Mouse (Mus musculus) urinary bladder, postnatal 36 days (tissue): Measurements from ENCODE around the gene Timm8a1.
"Not testable (repeated sequence)": the region's sequence is repeated elsewhere in the genome, so short reads cannot be mapped to it uniquely, and the experiment has no call there.

Source experiments
- DNase-seq, 2 experiments: peaks; one replicate each; pipeline ENCODE4 v3.0.0; 2022; ENCODE audit warnings: low spot score in 2 of 2, mixed read lengths in 1 of 2

Timm8a1 gene

GRCm38 (mm10) chrX:134541145-134541954 lies at the start of gene Timm8a1:
TSS of gene Timm8a1 (minus strand) at chrX:134541865.
- peak; percentile 36 to 48 for DNase-seq

GRCm38 (mm10) chrX:134589836-134590235 lies 48.2 kb upstream of the Timm8a1 start:
- no peak for DNase-seq

GRCm38 (mm10) chrX:134588997-134589396 lies 47.3 kb upstream of the Timm8a1 start:
- no peak for DNase-seq

- DNase-seq = no peak
These were observed 46.6 kb upstream of the Timm8a1 start for GRCm38 (mm10) chrX:134588261-134588660.

- DNase-seq = no peak
These were observed 44.8 kb upstream of the Timm8a1 start for GRCm38 (mm10) chrX:134586447-134586846.

GRCm38 (mm10) chrX:134585103-134586002 lies 43.7 kb upstream of the Timm8a1 start, which contains the start of gene Rpl36a:
TSS of gene Rpl36a (plus strand) at chrX:134585654.
- peak; percentile 82 to 89 for DNase-seq

- DNase-seq = no peak
These were observed 41.4 kb upstream of the Timm8a1 start, which contains the start of gene Btk for GRCm38 (mm10) chrX:134582888-134583669. TSS of gene Btk (minus strand) at chrX:134583570.

GRCm38 (mm10) chrX:134582270-134582669 lies 40.6 kb upstream of the Timm8a1 start:
- no peak for DNase-seq

- no peak for DNase-seq
These were observed 39.1 kb upstream of the Timm8a1 start for GRCm38 (mm10) chrX:134580528-134581305.

GRCm38 (mm10) chrX:134577896-134578295 lies 36.2 kb upstream of the Timm8a1 start:
- no peak for DNase-seq

- DNase-seq = no peak
These were observed 25.0 kb upstream of the Timm8a1 start for GRCm38 (mm10) chrX:134566536-134567222.

GRCm38 (mm10) chrX:134564326-134564725 lies 22.7 kb upstream of the Timm8a1 start:
- no peak for DNase-seq

GRCm38 (mm10) chrX:134554425-134554824 lies 12.8 kb upstream of the Timm8a1 start:
- DNase-seq = no peak

- DNase-seq = no peak
These were observed 11.7 kb upstream of the Timm8a1 start for GRCm38 (mm10) chrX:134553326-134553725.

- no peak for DNase-seq
These were observed 9.2 kb upstream of the Timm8a1 start for GRCm38 (mm10) chrX:134550903-134551302.

GRCm38 (mm10) chrX:134547330-134547729 lies 5.7 kb upstream of the Timm8a1 start:
- DNase-seq = no peak

GRCm38 (mm10) chrX:134541955-134542308 lies 267 bp upstream of the Timm8a1 start:
- DNase-seq = no peak

- DNase-seq = peak in 1 of 2 experiments; percentile 0
These were observed 1.1 kb downstream of the Timm8a1 start for GRCm38 (mm10) chrX:134540414-134541135.

- DNase-seq = not testable (repeated sequence)
These were observed 1.9 kb downstream of the Timm8a1 start for GRCm38 (mm10) chrX:134539795-134540194.

GRCm38 (mm10) chrX:134533346-134533745 lies 8.3 kb downstream of the Timm8a1 start:
- no peak for DNase-seq
